Mouse (Mus musculus): ENCODE results near the gene Elavl3.

DNA sequence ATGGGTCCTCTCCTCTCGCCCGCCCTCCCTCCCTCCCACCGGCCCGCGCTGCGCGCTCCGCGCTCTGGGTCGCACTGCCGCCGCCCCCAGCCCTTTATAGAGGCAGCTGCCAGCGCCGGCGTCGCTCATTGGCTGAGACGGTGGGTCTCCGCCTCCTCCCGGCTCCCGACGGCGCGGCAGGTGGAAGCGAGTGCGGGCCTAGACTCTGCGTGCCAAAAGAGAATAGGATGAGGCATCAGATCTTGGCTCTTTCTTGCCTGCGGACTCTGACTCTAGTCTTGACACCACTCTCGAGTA lies at the start of gene Elavl3:
- TF ChIP-seq POLR2A (IDR thresholded peaks at IDR 0.05; ENCODE audit: insufficient read length, low read depth) (no peak), TCF12 (IDR thresholded peaks at IDR 0.05; ENCODE audit: insufficient read depth, poor library complexity, severe bottlenecking) (no peak), E2F4 (IDR thresholded peaks at IDR 0.05; ENCODE audit: insufficient read depth) (no peak), MYOD1 (IDR thresholded peaks at IDR 0.05; ENCODE audit: control insufficient read depth in 1 of 3, insufficient read length in 2 of 3, low read depth in 2 of 3) (no peak), SRF (IDR thresholded peaks at IDR 0.05; ENCODE audit: control insufficient read depth, insufficient read length, low read depth) (no peak), REST (IDR thresholded peaks at IDR 0.05; ENCODE audit: insufficient read depth, insufficient read length) (no peak), MAX (IDR thresholded peaks at IDR 0.05; ENCODE audit: low read depth) (no peak), POLR2AphosphoS2 (IDR thresholded peaks at IDR 0.05; ENCODE audit: insufficient read length, low read depth) (no peak), USF1 (IDR thresholded peaks at IDR 0.05; ENCODE audit: low read depth) (no peak)

Measured in myocyte (in vitro differentiated cells).